Mouse (Mus musculus) forebrain, embryonic 11.5 days (tissue): ENCODE measurements around the gene Ifna4. TPM values are rescaled to one million over a fixed set of nuclear protein-coding genes. Genes with fewer than 3 reads are reported as not detected.
"Not testable (repeated sequence)": the region's sequence is repeated elsewhere in the genome, so short reads cannot be mapped to it uniquely, and the experiment has no call there.

ENCODE experiments used
- ATAC-seq: fragments of 200-750 bp; cut with Nextera tagmentation; replicated peaks from 2 replicates; pipeline ENCODE4 v1.8.0; 2017; ENCODE audit warnings: moderate TSS enrichment; ENCODE audit not compliant: low FRiP score
- DNase-seq: peaks from one replicate; pipeline ENCODE4 v3.0.0-alpha.2; 2017; ENCODE audit warnings: low spot score
- H3K27ac ChIP-seq: fragments of 300-500 bp; sonication (generic); 2 replicates; pipeline ENCODE4 v1.5.1; 2014; ENCODE audit warnings: low read depth, low read length
- H3K27me3 ChIP-seq: fragments of 300-500 bp; sonication (generic); 2 replicates; pipeline ENCODE4 v1.6.1; 2014; ENCODE audit warnings: mild to moderate bottlenecking, low read length, mixed read lengths; ENCODE audit not compliant: control insufficient read depth, insufficient read depth
- H3K36me3 ChIP-seq: fragments of 300-500 bp; sonication (generic); 2 replicates; pipeline ENCODE4 v1.6.1; 2014; ENCODE audit warnings: mild to moderate bottlenecking, low read length, moderate library complexity, mixed read lengths; ENCODE audit not compliant: control insufficient read depth, insufficient read depth
- H3K4me1 ChIP-seq: fragments of 300-500 bp; sonication (generic); replicated peaks from 2 replicates; pipeline ENCODE4 v1.6.1; 2014; ENCODE audit warnings: low read length, mixed read lengths; ENCODE audit not compliant: control insufficient read depth, insufficient read depth
- H3K4me2 ChIP-seq: fragments of 300-500 bp; sonication (generic); 2 replicates; pipeline ENCODE4 v1.6.1; 2014; ENCODE audit warnings: low read depth, mild to moderate bottlenecking, low read length, moderate library complexity, mixed read lengths; ENCODE audit not compliant: severe bottlenecking
- H3K4me3 ChIP-seq: fragments of 300-500 bp; sonication (generic); 2 replicates; pipeline ENCODE4 v1.5.1; 2014; ENCODE audit warnings: low read depth, low read length
- H3K9ac ChIP-seq: fragments of 300-500 bp; sonication (generic); 2 replicates; pipeline ENCODE4 v1.6.1; 2014; ENCODE audit warnings: low read length
- H3K9me3 ChIP-seq: fragments of 300-500 bp; sonication (generic); 2 replicates; pipeline ENCODE4 v1.6.1; 2016; ENCODE audit warnings: low read length, mixed read lengths; ENCODE audit not compliant: control insufficient read depth
- WGBS: fragments of 180-500 bp; shearing (Covaris S2); extraction: QIAGEN DNeasy Blood & Tissue Kit; methylation state at CpG from one replicate; pipeline ENCODE4 v1.1.7; 2014; 5-methylcytosine and 5-hydroxymethylcytosine counted together
- polyA plus RNA-seq: library from polyadenylated mRNA; unstranded; fragments of >200 nt; fragmentation: Nextera tagmentation; extraction: Ambion mirVana; gene quantifications from 2 replicates; pipeline ENCODE4 v1.2.1, GENCODE M21; 2014

Ifna4 gene
- not detected in 2 replicates for polyA plus RNA-seq

- Histone ChIP-seq H3K27ac (no peak within 1 kb of the TSS), H3K9ac (no peak within 1 kb of the TSS), H3K4me2 (no peak within 1 kb of the TSS), H3K4me3 (no peak within 1 kb of the TSS), H3K9me3 (no peaks in the 10 kb centered on the region), H3K36me3 (no peaks in the 10 kb centered on the region), H3K4me1 (no peaks in the 10 kb centered on the region), H3K27me3 (no peaks in the 10 kb centered on the region)
- DNase-seq (no peak), ATAC-seq (no peak)
- 41% methylated on average over 2 of the region's 2 CpGs for WGBS
Measured at GRCm38 (mm10) chr4:88841438-88841911, at the start of gene Ifna4. Gene Ifna4, plus strand, starts transcription at chr4:88841861.

DNA sequence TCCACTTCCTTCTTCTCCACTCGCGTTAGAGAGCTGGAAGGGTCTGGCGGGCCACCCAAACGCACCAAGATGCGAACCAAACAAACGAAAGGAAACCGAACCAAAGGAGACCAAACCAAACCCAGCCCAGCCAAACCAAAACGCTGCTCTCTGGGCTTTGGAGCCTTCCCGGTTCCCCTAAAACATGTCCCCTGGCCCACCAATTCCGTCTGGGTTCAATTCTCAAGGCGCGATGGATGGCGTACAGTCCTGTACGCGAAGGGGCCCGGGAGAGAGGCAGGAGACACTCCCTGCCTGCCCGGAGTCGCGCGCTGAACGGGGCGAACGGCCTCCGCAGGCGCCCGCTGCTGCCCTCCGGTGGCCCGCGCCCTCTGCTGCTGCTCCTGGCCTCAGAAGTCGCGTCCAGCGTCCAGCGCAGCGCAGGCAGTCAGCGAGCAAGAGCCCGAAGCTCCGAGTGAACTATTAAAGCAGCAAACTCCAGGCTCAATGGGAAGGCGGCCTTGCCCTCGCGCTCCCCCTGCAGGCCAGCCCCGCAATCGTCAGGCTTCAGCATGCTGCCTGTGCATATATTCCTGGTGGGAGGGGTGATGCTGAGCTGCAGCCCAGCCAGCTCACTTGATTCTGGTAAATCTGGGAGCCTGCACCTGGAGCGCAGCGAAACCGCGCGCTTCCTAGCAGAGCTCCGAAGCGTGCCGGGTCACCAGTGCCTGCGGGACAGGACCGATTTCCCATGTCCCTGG is 47.6 kb upstream of the Ifna4 start, which contains the start of gene Gm13275:
Gene Gm13275, plus strand, starts transcription at position 552 of the 740 bp plus-strand sequence.
- not testable (repeated sequence) for H3K4me2 ChIP-seq, H3K27ac ChIP-seq, DNase-seq, H3K4me3 ChIP-seq, H3K27me3 ChIP-seq, H3K9me3 ChIP-seq, H3K4me1 ChIP-seq, ATAC-seq, H3K9ac ChIP-seq, H3K36me3 ChIP-seq
- 0% methylated on average over 7 of the region's 52 CpGs for WGBS

DNA sequence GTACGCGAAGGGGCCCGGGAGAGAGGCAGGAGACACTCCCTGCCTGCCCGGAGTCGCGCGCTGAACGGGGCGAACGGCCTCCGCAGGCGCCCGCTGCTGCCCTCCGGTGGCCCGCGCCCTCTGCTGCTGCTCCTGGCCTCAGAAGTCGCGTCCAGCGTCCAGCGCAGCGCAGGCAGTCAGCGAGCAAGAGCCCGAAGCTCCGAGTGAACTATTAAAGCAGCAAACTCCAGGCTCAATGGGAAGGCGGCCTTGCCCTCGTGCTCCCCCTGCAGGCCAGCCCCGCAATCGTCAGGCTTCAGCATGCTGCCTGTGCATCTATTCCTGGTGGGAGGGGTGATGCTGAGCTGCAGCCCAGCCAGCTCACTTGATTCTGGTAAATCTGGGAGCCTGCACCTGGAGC is 44.6 kb upstream of the Ifna4 start, which contains the start of gene Gm13279:
Gene Gm13279, plus strand, starts transcription at position 301 of the 400 bp plus-strand sequence.
- not testable (repeated sequence) for H3K36me3 ChIP-seq, H3K27ac ChIP-seq, ATAC-seq, DNase-seq, H3K9ac ChIP-seq, H3K4me1 ChIP-seq, H3K9me3 ChIP-seq, H3K4me3 ChIP-seq, H3K4me2 ChIP-seq, H3K27me3 ChIP-seq
- no CpG with 5 or more reads among the region's 28 CpGs for WGBS

- WGBS, result 0% methylated on average over 3 of the region's 7 CpGs
- H3K4me3 ChIP-seq, DNase-seq, H3K4me1 ChIP-seq, H3K27me3 ChIP-seq, H3K9ac ChIP-seq, H3K4me2 ChIP-seq, H3K27ac ChIP-seq, H3K36me3 ChIP-seq, ATAC-seq, H3K9me3 ChIP-seq: not testable (repeated sequence)
Measured at GRCm38 (mm10) chr4:88799365-88799764, 42.3 kb upstream of the Ifna4 start, which contains the start of gene Gm13285. Gene Gm13285, plus strand, starts transcription at chr4:88799665.

DNA sequence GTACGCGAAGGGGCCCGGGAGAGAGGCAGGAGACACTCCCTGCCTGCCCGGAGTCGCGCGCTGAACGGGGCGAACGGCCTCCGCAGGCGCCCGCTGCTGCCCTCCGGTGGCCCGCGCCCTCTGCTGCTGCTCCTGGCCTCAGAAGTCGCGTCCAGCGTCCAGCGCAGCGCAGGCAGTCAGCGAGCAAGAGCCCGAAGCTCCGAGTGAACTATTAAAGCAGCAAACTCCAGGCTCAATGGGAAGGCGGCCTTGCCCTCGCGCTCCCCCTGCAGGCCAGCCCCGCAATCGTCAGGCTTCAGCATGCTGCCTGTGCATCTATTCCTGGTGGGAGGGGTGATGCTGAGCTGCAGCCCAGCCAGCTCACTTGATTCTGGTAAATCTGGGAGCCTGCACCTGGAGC is 38.7 kb upstream of the Ifna4 start, which contains the start of gene Gm13287:
Gene Gm13287, plus strand, starts transcription at position 301 of the 400 bp plus-strand sequence.
- WGBS, result no CpG with 5 or more reads among the region's 29 CpGs
- H3K4me2 ChIP-seq, H3K36me3 ChIP-seq, DNase-seq, H3K9me3 ChIP-seq, H3K27ac ChIP-seq, ATAC-seq, H3K4me1 ChIP-seq, H3K4me3 ChIP-seq, H3K27me3 ChIP-seq, H3K9ac ChIP-seq: not testable (repeated sequence)

- ATAC-seq, H3K9me3 ChIP-seq, H3K27ac ChIP-seq, H3K4me3 ChIP-seq, H3K36me3 ChIP-seq, H3K9ac ChIP-seq, H3K27me3 ChIP-seq, DNase-seq, H3K4me1 ChIP-seq: not testable (repeated sequence)
- H3K4me2 ChIP-seq, result peak within 1 kb of the TSS; percentile 27; the same call in 1 of the 2 replicates
- WGBS, result no CpG with 5 or more reads among the region's 8 CpGs
Measured at GRCm38 (mm10) chr4:88805231-88805630, 36.4 kb upstream of the Ifna4 start, which contains the start of gene Gm13288. Gene Gm13288, plus strand, starts transcription at chr4:88805531.

GRCm38 (mm10) chr4:88805761-88806160 is 35.9 kb upstream of the Ifna4 start:
- not testable (repeated sequence) for H3K27ac ChIP-seq, H3K9me3 ChIP-seq, DNase-seq, H3K27me3 ChIP-seq, H3K4me1 ChIP-seq, H3K36me3 ChIP-seq, H3K4me3 ChIP-seq, ATAC-seq, H3K9ac ChIP-seq
- H3K4me2 ChIP-seq, result peak overlapping the region; percentile 27; the same call in 1 of the 2 replicates
- WGBS, result 0% methylated on average over 11 of the region's 34 CpGs

- Histone ChIP-seq H3K4me1 (no peaks in the 10 kb centered on the region), H3K4me2 (no peak within 1 kb of the TSS), H3K27ac (no peak within 1 kb of the TSS), H3K4me3 (no peak within 1 kb of the TSS), H3K9ac (no peak within 1 kb of the TSS), H3K9me3 (no peaks in the 10 kb centered on the region), H3K27me3 (no peaks in the 10 kb centered on the region), H3K36me3 (no peaks in the 10 kb centered on the region)
- ATAC-seq, result no peak
- DNase-seq, result no peak
- 60% methylated on average over 3 of the region's 3 CpGs for WGBS
Measured at GRCm38 (mm10) chr4:88815928-88816327, 25.7 kb upstream of the Ifna4 start, which contains the start of gene Ifna7. Gene Ifna7, plus strand, starts transcription at chr4:88816228.
